Mouse (Mus musculus) MEL (cell line): Measurements from ENCODE around the gene P4ha1. TPM values are rescaled to one million over a fixed set of nuclear protein-coding genes. Genes with fewer than 3 reads are reported as not detected.

Experiments
- DNase-seq: peaks from one replicate; pipeline ENCODE4 v3.0.0; 2011; ENCODE audit warnings: low read depth, low spot score
- H3K27ac ChIP-seq: 2 replicates; pipeline ENCODE4 v1.5.1; 2012; ENCODE audit warnings: low read depth, mild to moderate bottlenecking, control low read depth, low read length, moderate library complexity; ENCODE audit not compliant: control insufficient read depth
- H3K27me3 ChIP-seq, 2 experiments: fragments of 150-350 bp in 1 of 2; sonication (generic) in 1 of 2; 2 replicates each; pipeline ENCODE4 v1.6.1; 2012; ENCODE audit warnings: low read length in 2 of 2, mild to moderate bottlenecking in 2 of 2, improper control_type of control experiment in 1 of 2, moderate library complexity in 1 of 2; ENCODE audit not compliant: insufficient read depth in 2 of 2, control insufficient read depth in 1 of 2
- H3K36me3 ChIP-seq, 2 experiments: 2 replicates each; pipeline ENCODE4 v1.6.1; 2012 to 2014; ENCODE audit warnings: low read length in 2 of 2, improper control_type of control experiment in 1 of 2, inconsistent platforms in 1 of 2, mild to moderate bottlenecking in 1 of 2; ENCODE audit not compliant: insufficient read depth in 2 of 2, control insufficient read depth in 1 of 2
- H3K4me1 ChIP-seq, 2 experiments: fragments of 150-350 bp in 1 of 2; sonication (generic) in 1 of 2; 2 replicates each; pipeline ENCODE4 v1.6.1; 2012; ENCODE audit warnings: low read length in 2 of 2, improper control_type of control experiment in 1 of 2, mild to moderate bottlenecking in 1 of 2; ENCODE audit not compliant: insufficient read depth in 2 of 2, control insufficient read depth in 1 of 2
- H3K4me3 ChIP-seq, 2 experiments: fragments of 150-350 bp in 1 of 2; sonication (generic) in 1 of 2; 2 replicates each; pipeline ENCODE4 v1.5.1; 2012; ENCODE audit warnings: low read depth in 2 of 2, low read length in 2 of 2, mild to moderate bottlenecking in 2 of 2, moderate library complexity in 2 of 2, control low read depth in 1 of 2, improper control_type of control experiment in 1 of 2; ENCODE audit not compliant: control insufficient read depth in 1 of 2, insufficient read depth in 1 of 2
- H3K79me2 ChIP-seq: 2 replicates; pipeline ENCODE4 v1.6.1; 2012; ENCODE audit warnings: mild to moderate bottlenecking, low read length, moderate library complexity; ENCODE audit not compliant: control insufficient read depth, poor library complexity, insufficient read depth
- H3K9ac ChIP-seq: 2 replicates; pipeline ENCODE4 v1.6.1; 2012; ENCODE audit warnings: low read depth, mild to moderate bottlenecking, control low read depth, low read length, moderate library complexity; ENCODE audit not compliant: control insufficient read depth, poor library complexity, severe bottlenecking
- H3K9me3 ChIP-seq: fragments of 150-350 bp; sonication (generic); replicated peaks from 2 replicates; pipeline ENCODE4 v1.6.1; 2012; ENCODE audit warnings: mild to moderate bottlenecking, low read length, improper control_type of control experiment, moderate library complexity; ENCODE audit not compliant: insufficient read depth
- BHLHE40 ChIP-seq: IDR thresholded peaks from 2 replicates; pipeline ENCODE4 v1.6.1; 2012; ENCODE audit warnings: low read depth, mild to moderate bottlenecking, inconsistent platforms, low read length, improper control_type of control experiment, borderline replicate concordance
- CHD2 ChIP-seq: IDR thresholded peaks from 2 replicates; pipeline ENCODE4 v1.6.1; 2011; ENCODE audit warnings: low read length, improper control_type of control experiment
- CTCF ChIP-seq, 3 experiments: IDR thresholded peaks in 2 of 3; conservative IDR thresholded peaks in 1 of 3; 2 replicates each; pipeline ENCODE4 v1.5.1; 2011 to 2012; ENCODE audit warnings: low read length in 3 of 3, low read depth in 2 of 3, mild to moderate bottlenecking in 2 of 3, improper control_type of control experiment in 1 of 3, inconsistent platforms in 1 of 3, mixed read lengths in 1 of 3, moderate library complexity in 1 of 3; ENCODE audit not compliant: control insufficient read depth in 1 of 3, insufficient read depth in 1 of 3, poor library complexity in 1 of 3, severe bottlenecking in 1 of 3
- ELF1 ChIP-seq: IDR thresholded peaks from 2 replicates; pipeline ENCODE4 v1.6.1; 2014; ENCODE audit warnings: low read depth, mild to moderate bottlenecking, inconsistent platforms, low read length, improper control_type of control experiment, moderate library complexity
- ETS1 ChIP-seq: IDR thresholded peaks from 2 replicates; pipeline ENCODE4 v1.6.1; 2012; ENCODE audit warnings: low read depth, mild to moderate bottlenecking, inconsistent platforms, low read length, improper control_type of control experiment, moderate library complexity
- MAX ChIP-seq: IDR thresholded peaks from 2 replicates; pipeline ENCODE4 v1.6.1; 2011; ENCODE audit warnings: low read length, improper control_type of control experiment
- MAZ ChIP-seq: IDR thresholded peaks from 2 replicates; pipeline ENCODE4 v1.6.1; 2012; ENCODE audit warnings: low read depth, mild to moderate bottlenecking, inconsistent platforms, low read length, improper control_type of control experiment
- MXI1 ChIP-seq: IDR thresholded peaks from 2 replicates; pipeline ENCODE4 v1.6.1; 2011; ENCODE audit warnings: mild to moderate bottlenecking, low read depth, low read length, improper control_type of control experiment
- MYC ChIP-seq: IDR thresholded peaks from 2 replicates; pipeline ENCODE4 v1.6.1; 2011; ENCODE audit warnings: low read depth, mild to moderate bottlenecking, low read length, improper control_type of control experiment, moderate library complexity
- POLR2A ChIP-seq, 2 experiments: IDR thresholded peaks; 2 replicates each; pipeline ENCODE4 v1.6.1; 2011 to 2012; ENCODE audit warnings: low read length in 2 of 2, mild to moderate bottlenecking in 2 of 2, control low read depth in 1 of 2, improper control_type of control experiment in 1 of 2, low read depth in 1 of 2, moderate library complexity in 1 of 2; ENCODE audit not compliant: control insufficient read depth in 1 of 2, insufficient read depth in 1 of 2, poor library complexity in 1 of 2
- POLR2AphosphoS2 ChIP-seq: IDR thresholded peaks from 2 replicates; pipeline ENCODE4 v1.6.1; 2011; ENCODE audit warnings: low read length, improper control_type of control experiment
- RCOR1 ChIP-seq: IDR thresholded peaks from 2 replicates; pipeline ENCODE4 v1.6.1; 2012; ENCODE audit warnings: low read depth, mild to moderate bottlenecking, inconsistent platforms, low read length, improper control_type of control experiment
- SMC3 ChIP-seq: IDR thresholded peaks from 2 replicates; pipeline ENCODE4 v1.6.1; 2011; ENCODE audit warnings: low read depth, low read length, improper control_type of control experiment
- TBP ChIP-seq: IDR thresholded peaks from 2 replicates; pipeline ENCODE4 v1.8.0; 2011; ENCODE audit warnings: low read depth, low read length, improper control_type of control experiment
- TCF12 ChIP-seq: IDR thresholded peaks from 2 replicates; pipeline ENCODE4 v1.6.1; 2014; ENCODE audit warnings: low read depth, mild to moderate bottlenecking, inconsistent platforms, low read length, improper control_type of control experiment, moderate library complexity
- ZC3H11A ChIP-seq: IDR thresholded peaks from 2 replicates; pipeline ENCODE4 v1.6.1; 2012; ENCODE audit warnings: low read depth, mild to moderate bottlenecking, inconsistent platforms, low read length, improper control_type of control experiment
- ZNF384 ChIP-seq: IDR thresholded peaks from 2 replicates; pipeline ENCODE4 v1.6.1; 2012; ENCODE audit warnings: low read depth, mild to moderate bottlenecking, inconsistent platforms, low read length, improper control_type of control experiment
- polyA plus RNA-seq, 2 experiments: library from polyadenylated mRNA; stranded (reverse) in 1 of 2; unstranded in 1 of 2; fragments of >175 nt in 1 of 2; fragments of >200 nt in 1 of 2; gene quantifications; 2 replicates each; pipeline versions ENCODE4 v1.2.1 to v1.2.4; 2012; ENCODE audit warnings: low replicate concordance in 2 of 2, low read depth in 1 of 2; ENCODE audit not compliant: insufficient read length in 2 of 2, insufficient read depth in 1 of 2, missing spikeins in 1 of 2
- total RNA-seq: library from RNA; depleted of rRNA; stranded (reverse); fragments of 300-350 nt; gene quantifications from 2 replicates; pipeline ENCODE4 v1.2.3, GENCODE M21; 2012

Gene P4ha1
- total and polyA plus RNA-seq, 3 experiments: 18.9 to 50.2 TPM; not detected in 1

GRCm38 (mm10) chr10:59324311-59325165 lies 1.4 kb downstream of the P4ha1 start (continued):
- TF ChIP-seq CHD2: no peak
- TF ChIP-seq POLR2A (IDR thresholded peaks at IDR 0.05; ENCODE audit: control insufficient read depth in 1 of 2, insufficient read depth in 1 of 2, low read depth in 1 of 2, low read length in 2 of 2, poor library complexity in 1 of 2): no peak
- no peak for TF ChIP-seq ETS1
- TF ChIP-seq MAX: no peak
- no peak for TF ChIP-seq POLR2AphosphoS2
- TF ChIP-seq BHLHE40: 0 out of 2 replicates have a peak, but pooled peaks have one; percentile 17
- TF ChIP-seq CTCF (IDR thresholded peaks at IDR 0.05 in 2 of 3, conservative IDR thresholded peaks at IDR 0.05 in 1 of 3; ENCODE audit: control insufficient read depth in 1 of 3, insufficient read depth in 1 of 3, low read depth in 2 of 3, low read length in 3 of 3, poor library complexity in 1 of 3, severe bottlenecking in 1 of 3): no peak
- no peak for TF ChIP-seq MAZ

GRCm38 (mm10) chr10:59326612-59327315 lies 3.7 kb downstream of the P4ha1 start:
- H3K27me3 ChIP-seq: no peaks in the 10 kb centered on the region
- H3K9me3 ChIP-seq: no peaks in the 10 kb centered on the region
- peaks cover 22% of the 10 kb centered on the region for H3K79me2 ChIP-seq
- TF ChIP-seq SMC3 (no peak), TCF12 (no peak), MYC (no peak), ZC3H11A (no peak), ETS1 (no peak), RCOR1 (peak; percentile 75), ELF1 (no peak), POLR2AphosphoS2 (no peak), ZNF384 (0 out of 2 replicates have a peak, but pooled peaks have one; percentile 27)
- no peak overlapping the region; a peak in 1 of 4 replicates for H3K4me3 ChIP-seq
- no peak overlapping the region for H3K27ac ChIP-seq
- H3K36me3 ChIP-seq: peaks cover 0 to 19% of the 10 kb centered on the region in 2 experiments; a peak in 3 of 4 replicates
- H3K9ac ChIP-seq: no peak overlapping the region
- H3K4me1 ChIP-seq: peaks cover 8 to 26% of the 10 kb centered on the region in 2 experiments
- DNase-seq: no peak

- no peak overlapping the region for H3K4me3 ChIP-seq
- no peaks in the 10 kb centered on the region for H3K9me3 ChIP-seq
- peaks cover 6 to 23% of the 10 kb centered on the region in 2 experiments for H3K4me1 ChIP-seq
- H3K9ac ChIP-seq: no peak overlapping the region
- peaks cover 0 to 17% of the 10 kb centered on the region in 2 experiments; a peak in 3 of 4 replicates for H3K36me3 ChIP-seq
- DNase-seq: no peak
- H3K27ac ChIP-seq: no peak overlapping the region
- H3K27me3 ChIP-seq: no peaks in the 10 kb centered on the region
- H3K79me2 ChIP-seq: peaks cover 24% of the 10 kb centered on the region
- no peak for TF ChIP-seq TBP
- TF ChIP-seq MXI1: 0 out of 2 replicates have a peak, but pooled peaks have one; percentile 2
These were observed 4.2 kb downstream of the P4ha1 start for GRCm38 (mm10) chr10:59327316-59327710.
